Mouse (Mus musculus): Measurements from ENCODE around the gene Fli1.

GRCm38 (mm10) chr9:32502256-32503010, 40.2 kb downstream of the Fli1 start:
- TF ChIP-seq EP300 (IDR thresholded peaks at IDR 0.05; ENCODE audit: low read depth) (no peak), CTCF (IDR thresholded peaks at IDR 0.05; ENCODE audit: low read depth) (no peak)
